Mouse (Mus musculus): Measurements from ENCODE around the gene Crct1. TPM values are rescaled to one million over a fixed set of nuclear protein-coding genes. Genes with fewer than 3 reads are reported as not detected.

Crct1 gene
- not detected for polyA plus RNA-seq (2017; shearing (Covaris generic))

GRCm38 (mm10) chr3:93015460-93016104 is at the start of gene Crct1:
Gene Crct1, minus strand, starts transcription at chr3:93015687.

DNA sequence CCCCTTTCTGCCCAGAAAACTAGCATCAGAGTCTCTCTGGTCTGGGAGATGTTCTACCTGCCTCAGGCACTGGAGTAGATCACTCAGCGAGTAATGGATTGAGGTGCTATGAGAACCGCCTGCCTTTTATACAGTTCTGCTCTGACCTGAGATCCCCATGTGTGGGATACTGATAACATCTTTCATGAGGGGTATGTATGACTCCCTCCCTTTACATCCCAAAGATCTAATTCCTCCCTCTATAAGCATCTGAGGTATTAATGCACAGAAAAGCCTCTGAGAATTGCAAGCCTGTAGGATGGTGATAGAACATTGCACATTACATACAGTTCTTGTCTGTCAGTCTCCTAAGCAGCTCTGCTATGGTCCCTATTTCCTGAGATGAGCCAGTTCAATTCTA is 3.5 kb upstream of the Crct1 start, which contains the start of gene Lce1m:
Gene Lce1m (minus strand): TSS at position 101 of the 400 bp plus-strand sequence.

GRCm38 (mm10) chr3:92991926-92992325 is 23.6 kb downstream of the Crct1 start, which contains the start of gene Lce3f:
Gene Lce3f, plus strand, starts transcription at chr3:92992226.

GRCm38 (mm10) chr3:92966761-92967160 is 48.7 kb downstream of the Crct1 start, which contains the start of gene Lce3e:
Gene Lce3e, plus strand, starts transcription at chr3:92967061.

Other genes with a start within 250 kb of the Crct1 start
- gene Lce1i, start 236.8 kb downstream of the Crct1 start, polyA plus RNA-seq (2017; shearing (Covaris generic)): not detected
- not detected for gene Lce1j, start 225.2 kb downstream of the Crct1 start, polyA plus RNA-seq (2017; shearing (Covaris generic))
- gene Lce1k, start 207.8 kb downstream of the Crct1 start, polyA plus RNA-seq (2017; shearing (Covaris generic)): not detected
- gene Kprp, start 188.4 kb downstream of the Crct1 start, polyA plus RNA-seq (2017; shearing (Covaris generic)): not detected
- gene Lce1l, start 164.4 kb downstream of the Crct1 start, polyA plus RNA-seq (2017; shearing (Covaris generic)): not detected
- not detected for gene 2310050C09Rik, start 145.5 kb downstream of the Crct1 start, polyA plus RNA-seq (2017; shearing (Covaris generic))
- not detected for gene Lce3a, start 89.5 kb downstream of the Crct1 start, polyA plus RNA-seq (2017; shearing (Covaris generic))
- not detected for gene Lce3b, start 82.7 kb downstream of the Crct1 start, polyA plus RNA-seq (2017; shearing (Covaris generic))
- gene Lce3c, start 71.2 kb downstream of the Crct1 start, polyA plus RNA-seq (2017; shearing (Covaris generic)): not detected
- gene Lce3d, start 58.3 kb downstream of the Crct1 start, polyA plus RNA-seq (2017; shearing (Covaris generic)): not detected
- gene Lce3e, start 48.6 kb downstream of the Crct1 start, polyA plus RNA-seq (2017; shearing (Covaris generic)): not detected
- not detected for gene Lce3f, start 23.5 kb downstream of the Crct1 start, polyA plus RNA-seq (2017; shearing (Covaris generic))
- gene Lce1m, start 3.4 kb upstream of the Crct1 start, polyA plus RNA-seq (2017; shearing (Covaris generic)): not detected
- 0.74 TPM for gene Gm4858, start 53.1 kb upstream of the Crct1 start, polyA plus RNA-seq (2017; shearing (Covaris generic))
- not detected for gene Crnn, start 129.1 kb upstream of the Crct1 start, polyA plus RNA-seq (2017; shearing (Covaris generic))
- gene Flg2, start 181.6 kb upstream of the Crct1 start, polyA plus RNA-seq (2017; shearing (Covaris generic)): not detected